Mouse (Mus musculus): ENCODE data around the gene Atp6v1e2. TPM values are rescaled to one million over a fixed set of nuclear protein-coding genes. Genes with fewer than 3 reads are reported as not detected.

The Atp6v1e2 gene
- polyA plus RNA-seq, 2 experiments, result not detected

DNA sequence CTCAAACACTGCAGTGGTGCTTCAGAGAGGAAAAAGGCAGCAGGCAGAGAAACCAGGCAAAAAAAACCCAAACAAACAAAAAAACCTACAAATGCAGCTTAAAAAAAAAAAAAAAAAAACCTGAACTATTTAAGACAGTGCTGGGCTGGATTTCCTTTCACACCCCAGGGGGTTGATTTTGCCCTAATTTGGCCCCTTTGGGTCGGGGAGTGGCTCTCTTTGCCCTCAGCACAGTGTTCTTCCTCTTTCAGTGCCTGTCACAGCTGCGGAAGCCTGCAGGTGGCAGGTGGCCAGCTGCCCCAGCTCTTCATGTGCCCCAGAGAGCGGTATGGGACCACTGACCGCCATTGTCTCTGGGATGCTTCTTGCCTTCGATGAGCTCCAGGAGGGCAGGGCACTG lies 21.9 kb upstream of the Atp6v1e2 start:
- no peaks in the 10 kb centered on the region for H3K9me3 ChIP-seq (ENCODE audit: control insufficient read depth, low read length)
- H3K36me3 ChIP-seq (ENCODE audit: control insufficient read depth, insufficient read depth, low read length), result peaks cover 47% of the 10 kb centered on the region
- no peak overlapping the region for H3K27ac ChIP-seq (replicated peaks; ENCODE audit: low read depth, low read length)
- H3K4me3 ChIP-seq (replicated peaks; ENCODE audit: low read length), result no peak overlapping the region
- H3K4me2 ChIP-seq (replicated peaks; ENCODE audit: low read depth, low read length, severe bottlenecking), result no peak overlapping the region
- no peak for ATAC-seq (ENCODE audit: low FRiP score, low read depth)
- no peak for TF ChIP-seq POLR2A (IDR thresholded peaks at IDR 0.05; ENCODE audit: borderline replicate concordance, extremely low read depth, insufficient read depth, insufficient read length)
- no peak for DNase-seq (ENCODE audit: low spot score)
- H3K9ac ChIP-seq (ENCODE audit: low read depth, low read length, severe bottlenecking), result no peak overlapping the region
- H3K27me3 ChIP-seq (ENCODE audit: control insufficient read depth, insufficient read depth, low read length), result no peaks in the 10 kb centered on the region
- peaks cover 18% of the 10 kb centered on the region for H3K4me1 ChIP-seq (ENCODE audit: control insufficient read depth, insufficient read depth, low read length)
- 77% methylated on average over 5 of the region's 5 CpGs for WGBS

DNA sequence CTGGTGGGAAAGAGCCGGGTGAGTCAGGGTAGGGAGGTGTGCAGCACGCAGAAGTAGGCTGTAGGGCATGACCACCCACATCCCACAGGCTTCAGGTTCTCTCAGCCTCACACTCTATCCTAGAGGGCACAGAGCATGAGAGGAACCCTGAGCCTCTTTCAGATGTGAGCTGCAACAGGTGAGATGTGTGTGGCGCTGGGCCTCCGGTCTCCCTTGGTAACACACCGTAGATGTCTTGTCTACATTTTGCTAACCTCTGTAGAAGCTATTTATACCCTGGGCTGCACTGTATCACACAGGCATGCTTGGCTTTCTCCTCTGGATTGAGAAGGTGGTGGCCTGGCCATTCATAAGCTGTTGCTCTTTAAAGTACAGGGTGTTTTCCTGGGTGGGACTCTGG lies 20.9 kb upstream of the Atp6v1e2 start:
- Histone ChIP-seq H3K9me3 (ENCODE audit: control insufficient read depth, low read length) (no peaks in the 10 kb centered on the region), H3K36me3 (ENCODE audit: control insufficient read depth, insufficient read depth, low read length) (peaks cover 39% of the 10 kb centered on the region), H3K27ac (replicated peaks; ENCODE audit: low read depth, low read length) (no peak overlapping the region), H3K4me2 (replicated peaks; ENCODE audit: low read depth, low read length, severe bottlenecking) (no peak overlapping the region), H3K9ac (ENCODE audit: low read depth, low read length, severe bottlenecking) (no peak overlapping the region), H3K27me3 (ENCODE audit: control insufficient read depth, insufficient read depth, low read length) (no peaks in the 10 kb centered on the region), H3K4me3 (replicated peaks; ENCODE audit: low read length) (no peak overlapping the region), H3K4me1 (ENCODE audit: control insufficient read depth, insufficient read depth, low read length) (peaks cover 18% of the 10 kb centered on the region)
- TF ChIP-seq POLR2A (IDR thresholded peaks at IDR 0.05; ENCODE audit: borderline replicate concordance, extremely low read depth, insufficient read depth, insufficient read length), result no peak
- 90% methylated on average over 4 of the region's 5 CpGs for WGBS
- ATAC-seq (ENCODE audit: low FRiP score, low read depth) (no peak), DNase-seq (ENCODE audit: low spot score) (no peak)

DNA sequence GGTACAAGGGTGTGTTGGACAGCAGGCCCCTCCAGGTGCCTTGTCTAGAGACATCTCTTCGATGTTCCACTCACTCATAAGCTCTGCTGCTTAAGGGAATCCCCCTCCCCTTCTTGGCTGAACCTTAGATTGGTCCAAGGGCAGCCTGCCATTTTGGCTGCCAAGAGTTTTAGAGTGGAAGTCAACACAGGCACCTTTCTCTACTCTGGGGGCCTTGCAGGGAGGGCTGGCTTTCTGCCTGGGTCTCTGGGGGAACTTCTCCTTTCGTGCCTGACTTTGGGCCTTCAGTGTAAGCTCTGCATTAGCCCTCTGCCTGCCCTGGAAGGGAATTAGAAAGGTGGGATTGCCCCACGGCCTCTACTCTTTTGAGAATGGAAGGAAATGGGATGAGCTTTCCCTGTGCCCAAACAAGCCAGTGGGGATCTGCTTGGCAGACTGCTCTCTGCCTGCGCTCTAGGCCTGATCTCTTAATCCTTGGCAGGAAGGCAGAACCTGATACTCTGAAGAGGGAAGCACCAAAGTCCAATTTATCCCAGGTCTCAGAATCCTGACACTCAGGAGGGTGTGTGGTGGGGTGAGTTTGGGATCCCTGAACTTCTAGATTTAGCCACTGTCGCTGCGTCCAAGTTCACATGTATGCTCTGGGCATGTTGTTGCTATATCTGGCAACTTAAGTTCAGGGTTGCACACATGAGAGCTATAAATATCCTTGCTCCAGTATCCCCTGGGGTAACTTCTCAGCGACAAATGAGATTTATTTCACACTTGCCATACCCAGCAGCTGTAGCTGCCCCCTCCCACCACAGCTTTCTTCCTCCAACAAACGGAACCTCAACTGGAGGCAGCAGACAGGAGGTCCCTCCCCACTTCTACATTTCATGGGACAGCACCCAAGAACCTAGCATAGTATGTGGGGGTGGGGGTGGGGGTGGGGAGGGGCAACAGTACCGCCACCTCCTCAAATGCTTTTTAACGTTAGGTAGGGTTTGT lies 20.1 kb upstream of the Atp6v1e2 start:
- H3K36me3 ChIP-seq (ENCODE audit: control insufficient read depth, insufficient read depth, low read length), result peaks cover 36% of the 10 kb centered on the region
- H3K27ac ChIP-seq (replicated peaks; ENCODE audit: low read depth, low read length), result no peak overlapping the region

DNA sequence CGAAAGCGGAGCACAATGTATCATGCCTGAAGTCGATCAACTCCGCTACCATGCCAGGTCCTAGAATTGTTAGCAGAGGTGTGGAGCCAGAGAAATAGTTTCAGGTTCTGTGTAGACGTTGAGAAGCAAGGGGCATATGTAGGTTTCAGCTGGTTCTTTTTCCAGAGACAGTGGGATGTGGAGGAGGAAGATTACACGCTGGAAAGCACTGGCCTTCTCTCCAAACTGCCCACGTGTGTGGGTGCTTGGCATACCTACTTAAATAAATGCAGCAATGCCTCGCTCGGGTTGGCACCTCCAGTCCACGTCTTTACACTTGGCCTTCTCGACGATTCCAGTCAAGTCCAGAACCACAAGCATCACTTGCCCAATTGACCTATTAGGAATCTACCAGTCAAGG lies 19.4 kb upstream of the Atp6v1e2 start:
- Histone ChIP-seq H3K4me1 (ENCODE audit: control insufficient read depth, insufficient read depth, low read length) (peaks cover 19% of the 10 kb centered on the region), H3K36me3 (ENCODE audit: control insufficient read depth, insufficient read depth, low read length) (peaks cover 28% of the 10 kb centered on the region), H3K9ac (ENCODE audit: low read depth, low read length, severe bottlenecking) (no peak overlapping the region), H3K27ac (replicated peaks; ENCODE audit: low read depth, low read length) (no peak overlapping the region), H3K9me3 (ENCODE audit: control insufficient read depth, low read length) (no peaks in the 10 kb centered on the region), H3K4me2 (replicated peaks; ENCODE audit: low read depth, low read length, severe bottlenecking) (no peak overlapping the region), H3K27me3 (ENCODE audit: control insufficient read depth, insufficient read depth, low read length) (no peaks in the 10 kb centered on the region), H3K4me3 (replicated peaks; ENCODE audit: low read length) (no peak overlapping the region)
- DNase-seq (ENCODE audit: low spot score), result no peak
- no peak for TF ChIP-seq POLR2A (IDR thresholded peaks at IDR 0.05; ENCODE audit: borderline replicate concordance, extremely low read depth, insufficient read depth, insufficient read length)
- 95% methylated on average over 12 of the region's 12 CpGs for WGBS
- no peak for ATAC-seq (ENCODE audit: low FRiP score, low read depth)

More for the DNA sequence above, 20.1 kb upstream of the Atp6v1e2 start:
- H3K4me1 ChIP-seq (ENCODE audit: control insufficient read depth, insufficient read depth, low read length), result peaks cover 18% of the 10 kb centered on the region
- H3K9me3 ChIP-seq (ENCODE audit: control insufficient read depth, low read length), result no peaks in the 10 kb centered on the region
- no peaks in the 10 kb centered on the region for H3K27me3 ChIP-seq (ENCODE audit: control insufficient read depth, insufficient read depth, low read length)
- WGBS, result 67% methylated on average over 10 of the region's 10 CpGs
- ATAC-seq (ENCODE audit: low FRiP score, low read depth) (no peak), DNase-seq (ENCODE audit: low spot score) (peak; percentile 16)
- no peak overlapping the region for H3K4me3 ChIP-seq (replicated peaks; ENCODE audit: low read length)
- H3K9ac ChIP-seq (ENCODE audit: low read depth, low read length, severe bottlenecking), result no peak overlapping the region
- no peak overlapping the region for H3K4me2 ChIP-seq (replicated peaks; ENCODE audit: low read depth, low read length, severe bottlenecking)
- TF ChIP-seq POLR2A (IDR thresholded peaks at IDR 0.05; ENCODE audit: borderline replicate concordance, extremely low read depth, insufficient read depth, insufficient read length), result no peak

DNA sequence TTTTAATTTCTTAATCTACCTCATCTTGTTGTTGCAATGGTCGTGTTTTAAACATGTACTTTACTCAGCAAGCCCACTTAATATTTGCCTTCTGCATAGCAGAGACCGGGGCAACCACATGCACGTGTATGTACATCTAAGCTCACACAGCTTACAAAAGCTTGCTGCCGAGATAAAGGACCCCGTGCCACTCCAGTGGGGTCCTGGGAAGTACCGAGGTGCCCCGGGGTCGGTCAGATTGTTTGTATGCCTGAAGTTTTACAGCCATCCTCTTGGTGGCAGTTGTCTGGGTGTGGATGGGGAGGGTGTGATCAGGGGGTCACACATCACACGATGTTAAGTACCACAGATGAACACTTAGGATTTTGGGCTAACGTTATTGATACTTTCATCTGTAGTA lies 18.3 kb upstream of the Atp6v1e2 start:
- Histone ChIP-seq H3K27ac (replicated peaks; ENCODE audit: low read depth, low read length) (no peak overlapping the region), H3K4me2 (replicated peaks; ENCODE audit: low read depth, low read length, severe bottlenecking) (no peak overlapping the region), H3K27me3 (ENCODE audit: control insufficient read depth, insufficient read depth, low read length) (no peaks in the 10 kb centered on the region), H3K36me3 (ENCODE audit: control insufficient read depth, insufficient read depth, low read length) (peaks cover 26% of the 10 kb centered on the region), H3K4me1 (ENCODE audit: control insufficient read depth, insufficient read depth, low read length) (peaks cover 28% of the 10 kb centered on the region), H3K9me3 (ENCODE audit: control insufficient read depth, low read length) (no peaks in the 10 kb centered on the region), H3K9ac (ENCODE audit: low read depth, low read length, severe bottlenecking) (no peak overlapping the region), H3K4me3 (replicated peaks; ENCODE audit: low read length) (no peak overlapping the region)
- DNase-seq (ENCODE audit: low spot score), result no peak
- WGBS, result 85% methylated on average over 10 of the region's 10 CpGs
- no peak for ATAC-seq (ENCODE audit: low FRiP score, low read depth)
- TF ChIP-seq POLR2A (IDR thresholded peaks at IDR 0.05; ENCODE audit: borderline replicate concordance, extremely low read depth, insufficient read depth, insufficient read length), result no peak

Data from limb, embryonic 14.5 days (tissue).